In the genomic region with DNA sequence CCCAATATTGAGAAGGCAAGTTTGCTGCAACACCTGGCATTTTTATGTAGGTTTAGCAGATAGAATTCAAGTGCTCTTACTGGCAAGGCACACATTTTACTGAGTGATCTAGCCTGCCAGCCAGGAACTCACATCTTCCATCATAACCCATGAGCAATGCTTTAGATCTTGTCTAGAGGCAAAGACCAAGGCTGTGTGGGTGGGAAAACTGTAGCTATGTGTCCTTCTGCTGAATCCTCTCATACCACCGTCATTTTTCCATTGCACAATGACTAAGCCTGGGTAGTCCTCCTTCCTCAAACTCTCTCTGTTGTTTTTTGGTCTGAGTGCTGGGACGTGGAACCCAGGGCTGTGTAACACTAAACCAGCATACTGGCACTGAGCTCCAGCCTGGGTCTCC, we compare ENCODE assay signal across 21 mouse cellular contexts.
A peak's percentile ranks its signal among the peaks of the same experiment; 100 is the strongest.
DNase-seq lines count a peak whose midpoint lies in the region; ATAC-seq lines count a peak whose summit lies in the region.
"Had no signal": no experiment of that assay in that cellular context is flagged by ENCODE, and none has a peak within 500 bp of the region (broad histone marks: within the 10 kb centered on the region; RNA-seq: fewer than 3 reads in every experiment).

No protein-coding gene starts in this region.

- WGBS in liver, embryonic 11.5 days = 77% methylated on average over 2 of the region's 2 CpGs
- WGBS in embryonic facial prominence, embryonic 10.5 days = 80% methylated on average over 2 of the region's 2 CpGs

- no peaks in the 10 kb centered on the region for H3K9me3 ChIP-seq in liver, embryonic 11.5 days (ENCODE audit: control insufficient read depth, low read length)
- no peaks in the 10 kb centered on the region for H3K9me3 ChIP-seq in embryonic facial prominence, embryonic 10.5 days
- H3K9me3 ChIP-seq: embryonic facial prominence, embryonic 13.5 days; forebrain, embryonic 13.5 days; heart, embryonic 15.5 days; hindbrain, embryonic 13.5 days had no signal

- H3K27ac ChIP-seq in liver, embryonic 11.5 days (ENCODE audit: low read depth, low read length) = no peak overlapping the region
- no peak overlapping the region for H3K27ac ChIP-seq in embryonic facial prominence, embryonic 10.5 days (replicated peaks)
- H3K27ac ChIP-seq: embryonic facial prominence, embryonic 13.5 days; forebrain, embryonic 13.5 days; heart, adult 2 months; heart, embryonic 15.5 days; hindbrain, embryonic 13.5 days had no signal

- peak; percentile 20 for DNase-seq in adrenal gland, adult 8-10 months
- no peak for DNase-seq in adrenal gland, postnatal 4 days (ENCODE audit: low spot score in 2 of 2)
- DNase-seq in CD4-positive, CD25-positive, alpha-beta regulatory T cell, adult 2 months (ENCODE audit: low read depth, low spot score) = peak; percentile 19
- DNase-seq in brain, adult 2 months (ENCODE audit: low read depth, low spot score) = peak; percentile 51
- DNase-seq in telencephalon, adult 2 months (ENCODE audit: low read depth, low spot score) = peak; percentile 17
- no peak for DNase-seq in liver, embryonic 11.5 days (ENCODE audit: low spot score)
- no peak for DNase-seq in embryonic facial prominence, embryonic 10.5 days (ENCODE audit: low spot score)
- DNase-seq: cerebellum, adult 11 months; cerebellum, adult 8-10 months; cerebellum, postnatal 25 days; forebrain, postnatal 0 days; gastrocnemius, postnatal 36 days; heart, adult 2 months; heart, postnatal 14 days; kidney, adult 2 months had no signal

- no peaks in the 10 kb centered on the region for H3K4me1 ChIP-seq in liver, embryonic 11.5 days (replicated peaks; ENCODE audit: control insufficient read depth, insufficient read depth, low read length)
- H3K4me1 ChIP-seq in embryonic facial prominence, embryonic 10.5 days = no peaks in the 10 kb centered on the region
- H3K4me1 ChIP-seq: embryonic facial prominence, embryonic 13.5 days; forebrain, embryonic 13.5 days; heart, embryonic 15.5 days; hindbrain, embryonic 13.5 days had no signal

- no peak overlapping the region for H3K4me3 ChIP-seq in liver, embryonic 11.5 days (ENCODE audit: low read depth, low read length)
- H3K4me3 ChIP-seq in embryonic facial prominence, embryonic 10.5 days = no peak overlapping the region
- H3K4me3 ChIP-seq: embryonic facial prominence, embryonic 13.5 days; forebrain, embryonic 13.5 days; heart, adult 2 months; heart, embryonic 15.5 days; hindbrain, embryonic 13.5 days had no signal

- H3K9ac ChIP-seq in liver, embryonic 11.5 days (ENCODE audit: low read depth, low read length) = no peak overlapping the region
- H3K9ac ChIP-seq: embryonic facial prominence, embryonic 13.5 days; forebrain, embryonic 13.5 days; forebrain, postnatal 0 days; heart, embryonic 15.5 days; hindbrain, embryonic 13.5 days had no signal

- ATAC-seq in liver, embryonic 11.5 days (replicated peaks; ENCODE audit: low FRiP score) = no peak
- ATAC-seq: forebrain, embryonic 13.5 days; forebrain, postnatal 0 days; intestine, embryonic 16.5 days had no signal

- H3K36me3 ChIP-seq in liver, embryonic 11.5 days (ENCODE audit: control insufficient read depth, insufficient read depth, low read length) = no peaks in the 10 kb centered on the region
- no peaks in the 10 kb centered on the region for H3K36me3 ChIP-seq in embryonic facial prominence, embryonic 10.5 days (replicated peaks)
- H3K36me3 ChIP-seq: embryonic facial prominence, embryonic 13.5 days; heart, embryonic 15.5 days; hindbrain, embryonic 13.5 days had no signal

- H3K27me3 ChIP-seq in liver, embryonic 11.5 days (replicated peaks; ENCODE audit: control insufficient read depth, insufficient read depth, low read length) = no peaks in the 10 kb centered on the region
- H3K27me3 ChIP-seq in embryonic facial prominence, embryonic 10.5 days (replicated peaks; ENCODE audit: low read depth, poor library complexity, severe bottlenecking) = no peaks in the 10 kb centered on the region
- H3K27me3 ChIP-seq: embryonic facial prominence, embryonic 13.5 days; forebrain, embryonic 13.5 days; heart, embryonic 15.5 days; hindbrain, embryonic 13.5 days had no signal

- H3K4me2 ChIP-seq in liver, embryonic 11.5 days = no peak overlapping the region
- H3K4me2 ChIP-seq: embryonic facial prominence, embryonic 13.5 days; forebrain, embryonic 13.5 days; heart, embryonic 11.5 days; heart, embryonic 15.5 days; hindbrain, embryonic 13.5 days had no signal

Comparison
In these comparisons a context has a peak if more than half of its experiments do, and no peak if none do; other contexts are left out.
1. DNase-seq: peak in adrenal gland, adult 8-10 months (single experiment), CD4-positive, CD25-positive, alpha-beta regulatory T cell, adult 2 months (single experiment), brain, adult 2 months (single experiment) and telencephalon, adult 2 months (single experiment); none in adrenal gland, postnatal 4 days (0 of 2), liver, embryonic 11.5 days (single experiment) and embryonic facial prominence, embryonic 10.5 days (single experiment).